13 mouse cellular contexts compared by ENCODE assay signal in genomic region chr2:150668956-150669355, GRCm38 (mm10). TPM values are rescaled to one million over a fixed set of nuclear protein-coding genes. Genes with fewer than 3 reads are reported as not detected.
DNase-seq lines count a peak whose midpoint lies in the region; ATAC-seq and TF ChIP-seq lines count a peak whose summit lies in the region.
"Had no signal": no experiment of that assay in that cellular context is flagged by ENCODE, and none has a peak within 500 bp of the region (broad histone marks: within the 10 kb centered on the region; RNA-seq: fewer than 3 reads in every experiment).

No protein-coding gene starts in this region.

- H3K4me2 ChIP-seq in heart, embryonic 14.5 days (ENCODE audit: low read length), result peak overlapping the region; percentile 98; the same call in 1 of the 2 replicates
- H3K4me2 ChIP-seq in liver, postnatal 0 days (ENCODE audit: low read depth, low read length), result peak overlapping the region; percentile 96
- 0 out of 2 replicates have a peak overlapping the region, but pooled peaks have one; percentile 93 for H3K4me2 ChIP-seq in stomach, embryonic 15.5 days

- H3K4me3 ChIP-seq in heart, embryonic 14.5 days (ENCODE audit: control insufficient read depth in 1 of 2, insufficient read depth in 1 of 2, low read depth in 1 of 2, low read length in 2 of 2), result no peak overlapping the region
- H3K4me3 ChIP-seq in heart, embryonic 10.5 days, result no peak overlapping the region
- H3K4me3 ChIP-seq in liver, postnatal 0 days (ENCODE audit: low read depth, low read length), result peak overlapping the region; percentile 84; the same call in 1 of the 2 replicates
- H3K4me3 ChIP-seq in stomach, embryonic 15.5 days (replicated peaks), result 0 out of 2 replicates have a peak overlapping the region, but pooled peaks have one; percentile 68
- H3K4me3 ChIP-seq in left cerebral cortex, adult 2 months, result no peak overlapping the region

- H3K36me3 ChIP-seq in heart, embryonic 14.5 days (ENCODE audit: control insufficient read depth, insufficient read depth, low read length), result no peaks in the 10 kb centered on the region
- no peaks in the 10 kb centered on the region for H3K36me3 ChIP-seq in heart, embryonic 10.5 days
- H3K36me3 ChIP-seq in liver, postnatal 0 days (replicated peaks; ENCODE audit: insufficient read depth, low read length), result no peaks in the 10 kb centered on the region
- no peaks in the 10 kb centered on the region for H3K36me3 ChIP-seq in stomach, embryonic 15.5 days

- no peaks in the 10 kb centered on the region for H3K27me3 ChIP-seq in heart, embryonic 14.5 days (ENCODE audit: control insufficient read depth, insufficient read depth, low read length)
- peaks cover 37% of the 10 kb centered on the region for H3K27me3 ChIP-seq in heart, embryonic 10.5 days (ENCODE audit: insufficient read depth, poor library complexity, severe bottlenecking)
- H3K27me3 ChIP-seq in liver, postnatal 0 days (ENCODE audit: insufficient read depth, low read length), result no peaks in the 10 kb centered on the region
- no peaks in the 10 kb centered on the region for H3K27me3 ChIP-seq in stomach, embryonic 15.5 days (replicated peaks)
- H3K27me3 ChIP-seq: CH12.LX had no signal

- intact Hi-C loops in left cerebral cortex, adult 2 months (cut with DNase I), result loop anchor here (10.0 kb wide), 1 partner anchor 1784 kb away; no protein-coding TSS in a partner anchor

- WGBS in heart, embryonic 14.5 days, result 85% methylated on average over 5 of the region's 5 CpGs
- WGBS in heart, embryonic 10.5 days, result 80% methylated on average over 5 of the region's 5 CpGs
- 60% methylated on average over 5 of the region's 5 CpGs for WGBS in liver, postnatal 0 days (ENCODE audit: insufficient replicate concordance)
- WGBS in stomach, embryonic 15.5 days, result 68% methylated on average over 5 of the region's 5 CpGs

- H3K9ac ChIP-seq in heart, embryonic 14.5 days (ENCODE audit: low read length), result no peak overlapping the region
- 0 out of 2 replicates have a peak overlapping the region, but pooled peaks have one; percentile 91 for H3K9ac ChIP-seq in liver, postnatal 0 days (replicated peaks)
- no peak overlapping the region for H3K9ac ChIP-seq in stomach, embryonic 15.5 days

- H3K4me1 ChIP-seq in heart, embryonic 14.5 days (ENCODE audit: control insufficient read depth in 2 of 2, insufficient read depth in 2 of 2, low read length in 2 of 2), result peaks cover 14 to 15% of the 10 kb centered on the region in 2 experiments; a peak in 3 of 4 replicates
- H3K4me1 ChIP-seq in heart, embryonic 10.5 days, result peaks cover 36% of the 10 kb centered on the region; the same call in 1 of the 2 replicates
- H3K4me1 ChIP-seq in liver, postnatal 0 days (ENCODE audit: insufficient read depth), result peaks cover 46% of the 10 kb centered on the region
- H3K4me1 ChIP-seq in stomach, embryonic 15.5 days, result peaks cover 25% of the 10 kb centered on the region

- H3K9me3 ChIP-seq in heart, embryonic 14.5 days (ENCODE audit: control insufficient read depth, low read length), result no peaks in the 10 kb centered on the region
- H3K9me3 ChIP-seq in heart, embryonic 10.5 days, result no peaks in the 10 kb centered on the region
- H3K9me3 ChIP-seq in liver, postnatal 0 days (ENCODE audit: low read length), result no peaks in the 10 kb centered on the region
- H3K9me3 ChIP-seq in stomach, embryonic 15.5 days, result no peaks in the 10 kb centered on the region

- TF ChIP-seq EP300 in liver, postnatal 0 days (IDR thresholded peaks at IDR 0.05; ENCODE audit: low read depth), result no peak

- no peak for DNase-seq in heart, embryonic 10.5 days (ENCODE audit: low spot score)
- DNase-seq in ovary, postnatal 14 days (ENCODE audit: low spot score), result peak; percentile 21
- DNase-seq in ovary, postnatal 10 days (ENCODE audit: low spot score), result no peak
- no peak for DNase-seq in liver, postnatal 0 days
- DNase-seq in left cerebral cortex, adult 8-10 months (ENCODE audit: low spot score in 2 of 2), result no peak
- no peak for DNase-seq in left cerebral cortex, adult 2 months (ENCODE audit: extremely low spot score in 1 of 2, low spot score in 2 of 2)
- DNase-seq: right cerebral cortex, adult 18-20 months had no signal

- no peak overlapping the region for H3K27ac ChIP-seq in heart, embryonic 14.5 days (replicated peaks in 1 of 2; ENCODE audit: control insufficient read depth in 1 of 2, insufficient read depth in 1 of 2, low read depth in 2 of 2, low read length in 2 of 2)
- no peak overlapping the region for H3K27ac ChIP-seq in heart, embryonic 10.5 days
- H3K27ac ChIP-seq in liver, postnatal 0 days (ENCODE audit: low read depth), result no peak overlapping the region; the same call in 1 of the 2 replicates
- peak overlapping the region; percentile 85; the same call in 1 of the 2 replicates for H3K27ac ChIP-seq in stomach, embryonic 15.5 days
- no peak overlapping the region for H3K27ac ChIP-seq in left cerebral cortex, adult 2 months

- no peak for TF ChIP-seq CTCF in liver, postnatal 0 days (IDR thresholded peaks at IDR 0.05; ENCODE audit: low read depth)
- TF ChIP-seq CTCF in left cerebral cortex, adult 2 months (IDR thresholded peaks at IDR 0.05), result no peak

- ATAC-seq in heart, embryonic 14.5 days (ENCODE audit: insufficient number of reproducible peaks, insufficient read depth, low FRiP score, low read depth), result no peak
- no peak for ATAC-seq in liver, postnatal 0 days
- no peak for ATAC-seq in stomach, embryonic 15.5 days (ENCODE audit: insufficient read depth, low FRiP score, low read depth)

RNA-seq across cellular contexts. Expression of gene Acss1, which starts 0.7 kb away (rescaled TPM):
- polyA plus RNA-seq in heart, embryonic 14.5 days (2014; fragmentation: Nextera tagmentation; extraction: Ambion mirVana), result 8.4 and 11.6 TPM in 2 replicates
- polyA plus RNA-seq in heart, embryonic 10.5 days (2016; fragmentation: Nextera tagmentation; extraction: Ambion mirVana), result 17.2 and 19.2 TPM in 2 replicates
- polyA plus RNA-seq in liver, postnatal 0 days (2015; fragmentation: Nextera tagmentation; extraction: Ambion mirVana), result 15.7 and 16.7 TPM in 2 replicates
- 27.8 and 30.9 TPM in 2 replicates for polyA plus RNA-seq in stomach, embryonic 15.5 days (2015; fragmentation: Nextera tagmentation; extraction: Ambion mirVana)
- total RNA-seq in left cerebral cortex, adult 8-10 months (2022), result 10 to 100 TPM; 18.3 to 24.5 (median 21.6) TPM
- total RNA-seq in left cerebral cortex, adult 2 months (2021), result 10 to 100 TPM; 18.5 to 21.5 TPM

RNA-seq across cellular contexts. Expression of gene Vsx1, which starts 20.2 kb away (rescaled TPM):
- not detected in 2 replicates for polyA plus RNA-seq in heart, embryonic 14.5 days (2014; fragmentation: Nextera tagmentation; extraction: Ambion mirVana)
- not detected in 2 replicates for polyA plus RNA-seq in heart, embryonic 10.5 days (2016; fragmentation: Nextera tagmentation; extraction: Ambion mirVana)
- not detected in 2 replicates for polyA plus RNA-seq in liver, postnatal 0 days (2015; fragmentation: Nextera tagmentation; extraction: Ambion mirVana)
- polyA plus RNA-seq in stomach, embryonic 15.5 days (2015; fragmentation: Nextera tagmentation; extraction: Ambion mirVana), result not detected in 2 replicates
- not detected for total RNA-seq in left cerebral cortex, adult 8-10 months (2022)
- under 1 TPM in 1 of 2 experiments, not detected in 1; 0.11 TPM for total RNA-seq in left cerebral cortex, adult 2 months (2021)
- total RNA-seq: CH12.LX; gastrocnemius, postnatal 4 days had no signal
- polyA plus RNA-seq: activated CD4-positive, CD25-positive, alpha-beta regulatory T cell, adult 4 months; embryonic facial prominence, embryonic 14.5 days had no signal

Comparison
In these comparisons a context has a peak if more than half of its experiments do, and no peak if none do; other contexts are left out.
1. H3K4me3 ChIP-seq: peak in liver, postnatal 0 days (single experiment) and stomach, embryonic 15.5 days (single experiment); none in heart, embryonic 14.5 days (0 of 2), heart, embryonic 10.5 days (single experiment) and left cerebral cortex, adult 2 months (single experiment).
2. Peak in every context shown above with its lines, with median percentiles within 50 percentile points of each other: H3K4me2 ChIP-seq.